Mouse (Mus musculus) mature B cell (primary cell): ENCODE measurements around the gene Nek3.

Source experiments
- in situ Hi-C: fragments of 300-500 bp; cut with MboI; formaldehyde crosslinking; loops from 2 replicates; pipeline ENCODE4 v1.14.3; 2019

Gene Nek3

DNA sequence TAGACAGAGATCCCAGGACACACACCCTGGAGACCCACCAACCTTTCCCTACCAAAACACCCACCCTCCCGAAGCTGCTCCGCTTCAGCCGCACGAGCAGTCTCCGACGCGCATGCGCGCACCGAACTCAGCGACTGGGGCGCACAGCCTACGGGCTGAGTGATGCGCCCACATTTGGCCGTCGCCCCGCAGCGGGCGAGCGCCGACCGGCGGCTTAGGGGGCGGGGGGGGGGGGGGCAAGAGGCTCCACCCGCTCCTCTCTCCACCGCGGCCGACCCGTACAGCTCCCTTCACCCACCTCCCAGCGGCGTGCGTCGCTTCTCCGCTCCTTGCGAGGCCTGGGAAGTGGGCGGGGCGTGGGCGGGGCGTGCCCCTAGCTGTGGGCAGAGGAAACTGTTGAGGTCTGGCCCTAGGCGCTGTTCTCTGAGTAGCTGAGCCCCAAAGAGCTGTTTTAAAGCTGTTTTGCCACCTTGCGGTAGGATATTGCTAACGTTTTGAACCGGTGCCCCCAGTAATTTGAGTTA is at the start of gene Nek3:
Nek3 (minus strand) TSS at position 356 of the 524 bp plus-strand sequence.
- in situ Hi-C loops: no loop called here

DNA sequence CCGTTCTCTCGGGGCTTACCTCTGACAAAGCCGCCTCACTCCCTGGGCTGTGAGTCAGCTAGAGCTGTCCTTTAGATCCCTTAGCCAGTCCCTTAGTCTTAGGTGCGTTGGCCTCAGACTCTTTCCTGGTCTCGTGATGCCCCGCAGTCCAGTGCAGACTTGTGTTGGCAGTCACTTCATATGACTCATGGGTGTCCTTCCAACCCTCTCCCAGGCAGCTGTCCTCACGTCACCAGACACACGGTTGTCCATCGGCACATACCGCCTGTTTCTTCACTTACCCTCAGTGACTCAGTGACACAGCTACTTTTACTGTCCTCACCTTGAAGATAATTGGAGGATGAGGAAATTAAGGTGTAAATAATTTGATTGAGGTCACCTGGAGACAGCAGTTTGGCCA is 48.6 kb upstream of the Nek3 start:
- in situ Hi-C loops: no loop called here

- in situ Hi-C loops: no loop called here
Observed at GRCm38 (mm10) chr8:22209012-22209411, 42.8 kb upstream of the Nek3 start.

DNA sequence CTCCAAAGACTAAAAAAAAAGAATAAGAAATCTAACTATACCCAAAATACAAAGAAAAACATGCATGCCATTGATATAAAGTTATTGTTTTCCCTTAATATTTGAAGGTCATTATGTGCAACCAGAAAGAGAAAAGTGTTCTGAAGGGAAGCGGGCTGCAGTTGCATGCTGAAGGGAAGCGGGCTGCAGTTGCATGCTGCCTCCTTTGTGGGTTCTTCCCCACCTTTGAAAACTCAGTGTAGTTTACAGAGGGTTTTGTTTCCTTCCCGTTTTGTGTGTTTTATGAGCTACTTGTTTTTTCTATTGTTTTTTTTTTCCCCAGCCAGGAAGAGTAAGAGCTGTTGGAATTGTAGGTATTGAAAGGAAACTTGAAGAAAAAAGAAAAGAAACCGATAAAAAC is 41.3 kb upstream of the Nek3 start:
- in situ Hi-C loops: no loop called here

- in situ Hi-C loops: no loop called here
Observed at GRCm38 (mm10) chr8:22199481-22199880, 33.2 kb upstream of the Nek3 start.

GRCm38 (mm10) chr8:22197914-22198313 is 31.7 kb upstream of the Nek3 start:
- in situ Hi-C loops: no loop called here

DNA sequence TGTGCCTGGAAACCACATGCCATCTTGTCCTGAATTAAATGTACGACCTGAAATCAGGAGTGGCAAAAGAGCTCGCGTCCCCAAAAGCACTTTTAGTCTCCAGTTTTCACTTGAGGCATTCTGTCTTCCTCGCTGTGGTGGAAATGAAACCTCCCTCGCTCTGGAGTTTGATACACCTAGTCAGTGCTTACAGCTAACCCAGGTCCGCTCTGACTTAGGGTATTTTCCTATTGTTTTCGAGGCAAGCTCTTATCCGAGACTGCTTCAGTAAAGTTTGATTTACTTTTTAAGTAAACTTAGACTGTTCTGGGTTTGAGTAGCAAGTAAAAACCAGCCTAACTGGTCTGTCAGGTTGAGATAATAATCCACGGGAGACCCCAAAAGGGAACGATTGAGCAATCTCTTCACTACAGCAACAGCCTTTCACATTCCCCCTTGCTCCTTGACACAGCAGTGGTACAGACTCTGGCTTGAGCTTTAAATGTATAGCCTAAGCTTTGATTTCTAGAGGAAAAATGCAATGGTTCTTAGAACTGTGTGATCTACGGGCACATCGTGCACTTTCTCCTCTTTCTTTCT is 27.3 kb upstream of the Nek3 start:
- in situ Hi-C loops: no loop called here

DNA sequence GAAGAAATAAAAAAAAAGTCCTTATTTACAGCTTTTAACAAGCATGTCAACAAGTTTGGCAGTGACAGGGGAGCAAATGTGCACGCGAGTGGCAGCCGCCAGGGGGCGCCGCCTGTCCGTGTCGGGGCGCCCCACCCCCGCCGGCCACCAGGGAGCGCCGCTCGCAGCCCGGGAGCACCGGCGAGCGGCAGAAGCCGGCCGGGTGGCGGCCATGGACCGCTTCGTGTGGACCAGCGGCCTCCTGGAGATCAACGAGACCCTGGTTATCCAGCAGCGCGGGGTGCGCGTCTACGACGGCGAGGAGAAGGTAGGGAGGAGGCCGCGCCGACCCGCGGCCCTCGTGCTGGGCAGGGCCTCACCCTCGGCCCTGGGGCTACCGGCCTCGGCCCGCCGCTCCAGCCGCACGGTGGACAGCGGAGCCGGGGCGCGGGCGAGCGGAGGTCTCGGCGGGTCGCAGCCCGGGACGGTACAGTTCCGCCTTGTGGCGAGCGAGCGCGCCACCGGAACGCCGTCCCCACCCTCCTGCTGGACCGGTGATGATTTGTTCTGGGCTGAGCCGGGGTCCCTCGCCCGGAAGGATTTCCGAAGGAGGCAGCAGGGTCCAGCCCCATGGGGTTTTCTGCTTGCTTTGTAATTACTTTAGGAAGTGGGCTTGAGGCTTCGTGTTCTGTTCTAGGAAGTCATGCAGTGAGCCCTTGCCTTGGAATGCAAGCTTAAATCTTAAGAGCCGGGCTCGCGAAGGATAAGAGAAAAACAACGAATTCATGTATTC is 26.6 kb upstream of the Nek3 start, which contains the start of gene Vps36:
Vps36 (plus strand) TSS at position 150 of the 772 bp plus-strand sequence.
- in situ Hi-C loops: no loop called here

DNA sequence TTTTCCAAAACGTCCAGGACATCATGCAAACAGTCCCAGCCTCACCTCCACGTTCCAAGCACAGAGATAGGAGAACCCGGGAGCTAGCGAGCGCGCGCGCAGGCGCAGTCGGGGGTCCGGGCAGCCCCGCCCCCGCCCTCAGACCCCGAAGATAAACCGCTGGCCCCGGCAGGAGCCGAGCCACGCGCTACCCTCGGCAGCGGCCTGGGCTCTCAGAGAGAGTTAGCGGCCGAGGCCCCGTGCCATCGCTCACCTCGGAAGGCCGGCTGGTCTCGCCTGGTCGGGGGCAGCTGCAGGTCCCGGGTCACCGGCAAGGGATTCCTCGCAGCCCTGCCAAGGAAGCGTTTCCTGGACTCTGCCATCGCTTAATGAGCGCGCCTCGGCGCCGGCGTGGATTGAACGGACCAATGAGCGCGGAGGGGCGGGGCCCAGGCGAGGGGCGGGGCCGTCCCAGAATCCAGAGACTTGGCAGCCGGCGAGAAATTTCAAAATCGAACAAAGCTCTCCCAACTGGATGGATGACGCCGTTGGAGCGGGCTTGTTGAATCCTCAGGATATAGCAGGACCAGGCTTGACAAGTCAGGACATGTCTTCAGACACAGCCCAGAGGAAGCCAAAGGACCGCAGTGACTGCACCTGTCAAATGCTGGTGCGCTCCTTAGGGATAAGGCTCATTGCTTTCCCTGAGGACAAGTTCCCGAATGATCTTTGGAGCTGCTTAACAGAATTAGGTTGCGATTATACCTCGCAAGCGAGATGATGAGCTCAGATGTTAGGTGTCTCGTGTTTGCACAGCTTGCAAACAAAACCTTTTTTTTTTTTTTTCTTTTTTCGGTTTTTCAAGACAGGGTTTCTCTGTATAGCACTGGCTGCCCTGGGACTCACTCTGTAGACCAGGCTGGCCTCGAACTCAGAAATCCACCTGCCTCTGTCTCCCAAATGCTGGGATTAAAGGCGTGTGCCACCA is 19.5 kb upstream of the Nek3 start, which contains the start of gene Ckap2:
Ckap2 (minus strand) TSS at position 389 of the 967 bp plus-strand sequence.
- in situ Hi-C loops: no loop called here

DNA sequence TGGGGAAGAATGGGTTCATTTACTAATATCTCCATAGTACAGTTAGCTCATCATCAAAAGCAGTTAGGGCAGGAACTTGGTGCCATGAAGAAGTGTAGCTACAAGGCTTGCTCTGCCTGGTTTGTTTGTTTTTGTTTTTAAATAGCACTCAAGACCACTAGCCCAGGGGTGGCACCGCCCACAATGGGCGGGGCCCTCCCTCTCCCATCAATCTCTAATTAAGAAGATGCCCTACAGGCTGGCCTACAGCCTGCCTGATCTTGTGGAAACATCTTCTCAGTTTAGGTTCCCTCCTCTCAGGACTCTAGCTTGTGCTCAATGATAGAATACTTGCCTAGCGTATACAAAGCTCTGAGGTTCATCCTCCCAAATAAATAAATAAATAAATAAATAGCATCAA is 18.6 kb upstream of the Nek3 start:
- in situ Hi-C loops: no loop called here

GRCm38 (mm10) chr8:22175966-22176365 is 9.7 kb upstream of the Nek3 start:
- in situ Hi-C loops: no loop called here

- in situ Hi-C loops: no loop called here
Observed at GRCm38 (mm10) chr8:22169167-22169566, 2.9 kb upstream of the Nek3 start.

- in situ Hi-C loops: no loop called here
Observed at GRCm38 (mm10) chr8:22165251-22166079, 770 bp downstream of the Nek3 start.

DNA sequence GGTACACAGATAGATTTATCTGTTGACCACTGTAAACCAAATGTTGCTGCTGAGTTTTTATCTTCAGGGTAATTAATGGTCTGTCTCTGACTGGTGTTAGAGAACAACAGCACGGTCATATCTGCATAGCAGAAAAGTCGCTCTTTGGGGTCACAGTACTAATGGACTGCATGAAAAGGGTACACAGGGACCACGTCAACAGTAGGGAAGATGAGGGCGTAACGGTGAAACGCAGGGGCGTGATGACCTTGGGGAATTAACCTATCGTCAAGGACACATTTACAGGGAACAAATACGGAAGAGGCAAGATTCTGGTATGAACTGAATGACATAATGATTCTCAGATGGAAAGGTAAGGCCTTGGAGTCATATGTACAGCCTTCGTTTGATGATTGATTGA is 1.8 kb downstream of the Nek3 start:
- in situ Hi-C loops: no loop called here

GRCm38 (mm10) chr8:22162206-22162605 is 4.0 kb downstream of the Nek3 start:
- in situ Hi-C loops: no loop called here

- in situ Hi-C loops: no loop called here
Observed at GRCm38 (mm10) chr8:22150345-22150663, 15.9 kb downstream of the Nek3 start.

- in situ Hi-C loops: no loop called here
Observed at GRCm38 (mm10) chr8:22149643-22150344, 16.4 kb downstream of the Nek3 start.

- in situ Hi-C loops: no loop called here
Observed at GRCm38 (mm10) chr8:22148367-22148740, 17.9 kb downstream of the Nek3 start.

DNA sequence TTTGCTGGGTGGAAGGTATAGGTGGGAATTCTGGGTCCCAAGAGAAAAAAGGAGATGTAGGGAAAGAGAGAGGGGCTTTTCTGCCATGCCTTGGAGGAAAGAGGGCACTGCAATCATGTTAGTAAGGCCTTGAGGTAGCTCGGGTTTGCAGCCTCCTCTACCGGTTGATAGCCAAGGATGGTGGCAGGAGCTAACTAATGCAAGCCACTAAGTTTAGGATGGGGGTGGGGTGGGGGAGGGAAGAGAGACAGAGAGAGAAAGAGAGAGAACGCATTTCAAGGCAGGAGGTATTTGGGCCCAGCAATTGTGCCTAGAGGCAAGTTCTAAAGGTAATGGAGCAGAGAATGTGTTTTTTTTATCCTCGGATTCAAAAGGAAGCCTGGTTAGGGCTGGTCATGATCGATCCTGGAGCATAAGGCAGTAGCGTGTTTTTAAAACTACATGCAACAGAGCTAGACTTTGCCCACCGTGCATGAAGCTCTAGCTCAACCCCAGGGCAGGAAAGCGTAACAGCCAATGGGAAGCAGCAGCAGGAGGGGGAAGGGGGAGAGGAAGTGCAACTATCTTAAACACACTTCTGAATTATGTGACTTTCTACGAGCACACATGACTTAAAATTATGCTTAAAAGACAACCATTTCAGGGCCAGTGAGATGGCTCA is 18.4 kb downstream of the Nek3 start:
- in situ Hi-C loops: no loop called here

DNA sequence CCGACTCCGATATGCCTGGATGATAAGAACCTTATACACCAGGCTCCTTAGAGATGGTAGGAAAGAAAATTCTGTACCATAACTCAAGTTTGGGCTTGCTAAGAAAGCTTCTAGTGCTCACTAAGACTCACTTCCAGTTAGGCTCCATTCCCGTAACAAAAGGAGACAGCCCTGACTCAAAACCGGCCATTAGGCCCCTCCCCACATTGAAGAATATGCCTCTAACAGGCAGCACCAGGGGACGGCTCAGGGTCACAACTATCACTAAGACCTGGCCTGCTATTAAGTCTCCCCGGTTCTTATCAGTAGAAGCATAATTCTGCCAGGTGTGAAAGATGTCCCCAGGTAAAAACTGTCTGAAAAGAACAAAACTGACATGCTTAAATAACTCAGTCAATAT is 20.4 kb downstream of the Nek3 start:
- in situ Hi-C loops: no loop called here
